Comparison of ENCODE assay signal across 9 mouse cellular contexts in genomic region chr1:183146102-183146735, GRCm38 (mm10).
A peak's percentile ranks its signal among the peaks of the same experiment; 100 is the strongest.
DNase-seq lines count a peak whose midpoint lies in the region; ATAC-seq lines count a peak whose summit lies in the region.
"Had no signal": no experiment of that assay in that cellular context is flagged by ENCODE, and none has a peak within 500 bp of the region (broad histone marks: within the 10 kb centered on the region; RNA-seq: fewer than 3 reads in every experiment).

No protein-coding gene starts in this region.

- H3K4me1 ChIP-seq in midbrain, embryonic 12.5 days = peaks cover 60% of the 10 kb centered on the region
- peaks cover 22% of the 10 kb centered on the region for H3K4me1 ChIP-seq in midbrain, embryonic 16.5 days (ENCODE audit: control insufficient read depth, insufficient read depth, low read length)
- H3K4me1 ChIP-seq in limb, embryonic 13.5 days = peaks cover 84% of the 10 kb centered on the region
- peaks cover 24% of the 10 kb centered on the region for H3K4me1 ChIP-seq in stomach, embryonic 16.5 days (ENCODE audit: control insufficient read depth, insufficient read depth, low read length)

- peak overlapping the region; percentile 18; the same call in 1 of the 2 replicates for H3K4me2 ChIP-seq in midbrain, embryonic 12.5 days (replicated peaks)
- no peak overlapping the region for H3K4me2 ChIP-seq in midbrain, embryonic 16.5 days (ENCODE audit: low read length)
- H3K4me2 ChIP-seq in limb, embryonic 13.5 days (replicated peaks) = peak overlapping the region; percentile 65
- peak overlapping the region; percentile 47 for H3K4me2 ChIP-seq in stomach, embryonic 16.5 days (ENCODE audit: low read depth, low read length)
- H3K4me2 ChIP-seq: forebrain, embryonic 15.5 days had no signal

- peak; percentile 24 to 28 for DNase-seq in heart, adult 18-20 months
- no peak for DNase-seq in heart, postnatal 14 days
- no peak for DNase-seq in left cerebral cortex, postnatal 36 days (ENCODE audit: low spot score in 2 of 2)
- no peak for DNase-seq in cerebellum, postnatal 10 days

- H3K9me3 ChIP-seq in midbrain, embryonic 12.5 days = no peaks in the 10 kb centered on the region
- H3K9me3 ChIP-seq in midbrain, embryonic 16.5 days (replicated peaks; ENCODE audit: control insufficient read depth, low read length, poor library complexity, severe bottlenecking) = no peaks in the 10 kb centered on the region
- no peaks in the 10 kb centered on the region for H3K9me3 ChIP-seq in limb, embryonic 13.5 days
- no peaks in the 10 kb centered on the region for H3K9me3 ChIP-seq in stomach, embryonic 16.5 days (replicated peaks; ENCODE audit: control insufficient read depth, low read length)
- H3K9me3 ChIP-seq: forebrain, embryonic 15.5 days had no signal

- intact Hi-C loops in heart, postnatal 14 days (cut with DNase I) = loop anchor here (2.0 kb wide), 1 partner anchor 17 kb away; no protein-coding TSS in a partner anchor
- intact Hi-C loops in left cerebral cortex, postnatal 36 days (cut with DNase I) = no loop called here

- H3K27ac ChIP-seq in midbrain, embryonic 12.5 days (replicated peaks) = no peak overlapping the region
- no peak overlapping the region for H3K27ac ChIP-seq in midbrain, embryonic 16.5 days (ENCODE audit: low read length)
- H3K27ac ChIP-seq in limb, embryonic 13.5 days = peak overlapping the region; percentile 85
- peak overlapping the region; percentile 38; the same call in 1 of the 2 replicates for H3K27ac ChIP-seq in stomach, embryonic 16.5 days (ENCODE audit: low read length)
- H3K27ac ChIP-seq: forebrain, embryonic 15.5 days had no signal

- no peak for ATAC-seq in midbrain, embryonic 12.5 days (ENCODE audit: low FRiP score, low read depth)
- no peak for ATAC-seq in midbrain, embryonic 16.5 days
- ATAC-seq in limb, embryonic 13.5 days (ENCODE audit: low FRiP score, low read depth) = no peak
- no peak for ATAC-seq in stomach, embryonic 16.5 days (ENCODE audit: insufficient read depth, low FRiP score)
- ATAC-seq: forebrain, embryonic 15.5 days had no signal

- H3K36me3 ChIP-seq in midbrain, embryonic 12.5 days = no peaks in the 10 kb centered on the region
- H3K36me3 ChIP-seq in midbrain, embryonic 16.5 days (ENCODE audit: control insufficient read depth, insufficient read depth, low read length) = no peaks in the 10 kb centered on the region
- no peaks in the 10 kb centered on the region for H3K36me3 ChIP-seq in limb, embryonic 13.5 days
- no peaks in the 10 kb centered on the region for H3K36me3 ChIP-seq in stomach, embryonic 16.5 days (ENCODE audit: control insufficient read depth, insufficient read depth, low read length)
- H3K36me3 ChIP-seq: forebrain, embryonic 15.5 days had no signal

- no peaks in the 10 kb centered on the region for H3K27me3 ChIP-seq in midbrain, embryonic 12.5 days
- no peaks in the 10 kb centered on the region for H3K27me3 ChIP-seq in midbrain, embryonic 16.5 days (ENCODE audit: control insufficient read depth, insufficient read depth, low read depth, low read length)
- no peaks in the 10 kb centered on the region for H3K27me3 ChIP-seq in limb, embryonic 13.5 days
- H3K27me3 ChIP-seq in stomach, embryonic 16.5 days (ENCODE audit: control insufficient read depth, insufficient read depth, low read length) = no peaks in the 10 kb centered on the region
- H3K27me3 ChIP-seq: forebrain, embryonic 15.5 days had no signal

- H3K4me3 ChIP-seq in midbrain, embryonic 12.5 days = 0 out of 2 replicates have a peak overlapping the region, but pooled peaks have one; percentile 4
- H3K4me3 ChIP-seq in midbrain, embryonic 16.5 days (ENCODE audit: low read depth, low read length) = no peak overlapping the region
- peak overlapping the region; percentile 55 for H3K4me3 ChIP-seq in limb, embryonic 13.5 days
- H3K4me3 ChIP-seq in stomach, embryonic 16.5 days (replicated peaks; ENCODE audit: low read length) = peak overlapping the region; percentile 37
- H3K4me3 ChIP-seq: forebrain, embryonic 15.5 days had no signal

- WGBS in midbrain, embryonic 12.5 days = 74% methylated on average over 7 of the region's 7 CpGs
- WGBS in midbrain, embryonic 16.5 days = 74% methylated on average over 7 of the region's 7 CpGs
- 17% methylated on average over 7 of the region's 7 CpGs for WGBS in limb, embryonic 13.5 days
- 61% methylated on average over 7 of the region's 7 CpGs for WGBS in stomach, embryonic 16.5 days

- H3K9ac ChIP-seq in midbrain, embryonic 12.5 days (replicated peaks) = no peak overlapping the region
- no peak overlapping the region for H3K9ac ChIP-seq in midbrain, embryonic 16.5 days (ENCODE audit: low read depth, low read length)
- H3K9ac ChIP-seq in limb, embryonic 13.5 days = peak overlapping the region; percentile 81
- peak overlapping the region; percentile 48; the same call in 1 of the 2 replicates for H3K9ac ChIP-seq in stomach, embryonic 16.5 days (ENCODE audit: low read length)
- H3K9ac ChIP-seq: forebrain, embryonic 15.5 days had no signal

Comparison
In these comparisons a context has a peak if more than half of its experiments do, and no peak if none do; other contexts are left out.
1. DNase-seq: peak in heart, adult 18-20 months (2 of 2); none in heart, postnatal 14 days (0 of 2), left cerebral cortex, postnatal 36 days (0 of 2) and cerebellum, postnatal 10 days (0 of 2).
2. H3K27ac ChIP-seq: peak in limb, embryonic 13.5 days (single experiment) and stomach, embryonic 16.5 days (single experiment); none in midbrain, embryonic 12.5 days (single experiment) and midbrain, embryonic 16.5 days (single experiment).
3. H3K9ac ChIP-seq: peak in limb, embryonic 13.5 days (single experiment) and stomach, embryonic 16.5 days (single experiment); none in midbrain, embryonic 12.5 days (single experiment) and midbrain, embryonic 16.5 days (single experiment).